Mouse (Mus musculus): Measurements from ENCODE around the gene Pwwp2b. TPM values are rescaled to one million over a fixed set of nuclear protein-coding genes. Genes with fewer than 3 reads are reported as not detected.

Gene Pwwp2b
- polyA plus RNA-seq, 1 experiment from 2014 or later = 3.7 TPM

- DNase-seq (ENCODE audit: extremely low spot score, low spot score) = no peak
- WGBS = 88% methylated on average over 5 of the region's 5 CpGs
- H3K36me3 ChIP-seq (replicated peaks) = no peaks in the 10 kb centered on the region
Observed at GRCm38 (mm10) chr7:139229837-139230236, 18.4 kb upstream of the Pwwp2b start.

DNA sequence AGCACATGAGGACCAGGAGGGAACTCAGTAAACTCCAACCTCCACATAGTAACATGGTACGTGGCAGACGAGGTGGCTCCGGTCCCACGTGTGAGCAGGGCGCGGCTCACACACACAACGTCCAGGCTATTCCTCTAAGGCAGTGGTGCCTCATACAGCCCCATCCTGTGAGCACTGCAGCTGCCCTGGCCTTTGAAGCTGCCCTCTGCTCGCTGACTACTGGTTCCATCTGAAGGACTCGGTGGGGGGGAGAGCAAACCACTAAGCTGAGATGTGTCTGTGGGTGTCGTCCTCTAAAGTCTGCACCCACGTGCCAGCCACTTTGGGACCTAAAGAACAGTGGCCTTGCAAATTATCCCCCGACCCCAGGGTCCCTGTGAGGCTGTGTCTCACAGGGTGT, 18.0 kb upstream of the Pwwp2b start:
- Histone ChIP-seq H3K4me1 (peaks cover 17% of the 10 kb centered on the region), H3K27me3 (ENCODE audit: poor library complexity, severe bottlenecking) (peaks cover 10% of the 10 kb centered on the region), H3K9me3 (no peaks in the 10 kb centered on the region), H3K4me3 (no peak overlapping the region), H3K36me3 (replicated peaks) (no peaks in the 10 kb centered on the region), H3K27ac (no peak overlapping the region; the same call in 1 of the 2 replicates)
- 81% methylated on average over 12 of the region's 12 CpGs for WGBS
- DNase-seq (ENCODE audit: extremely low spot score, low spot score) = no peak

More at GRCm38 (mm10) chr7:139229837-139230236, 18.4 kb upstream of the Pwwp2b start:
- H3K27me3 ChIP-seq (ENCODE audit: poor library complexity, severe bottlenecking) = peaks cover 6% of the 10 kb centered on the region; the same call in 1 of the 2 replicates
- H3K4me3 ChIP-seq = no peak overlapping the region
- peaks cover 13% of the 10 kb centered on the region for H3K4me1 ChIP-seq
- H3K9me3 ChIP-seq = no peaks in the 10 kb centered on the region
- no peak overlapping the region; the same call in 1 of the 2 replicates for H3K27ac ChIP-seq

DNA sequence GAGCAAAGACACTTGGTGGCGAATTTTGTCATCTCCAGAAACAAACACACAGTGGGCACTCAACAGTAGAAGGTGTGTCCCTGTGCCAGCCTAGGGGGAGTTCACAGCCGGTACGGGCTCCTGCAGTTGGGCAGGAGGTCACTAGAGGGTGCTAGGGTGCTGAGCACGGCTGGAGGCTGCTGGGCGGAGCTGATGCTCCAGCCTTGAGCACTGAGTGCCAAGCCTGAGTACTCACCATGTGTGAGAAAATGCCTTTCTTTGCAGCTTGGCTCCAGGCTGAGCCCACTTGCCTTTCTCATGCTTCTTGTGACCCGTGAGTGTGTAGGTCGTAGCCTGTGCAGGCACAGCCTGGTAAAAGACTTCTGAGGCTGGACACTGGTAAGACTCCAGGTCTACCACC, 14.6 kb upstream of the Pwwp2b start:
- Histone ChIP-seq H3K4me1 (peaks cover 19% of the 10 kb centered on the region), H3K36me3 (replicated peaks) (no peaks in the 10 kb centered on the region), H3K4me3 (no peak overlapping the region), H3K27me3 (ENCODE audit: poor library complexity, severe bottlenecking) (peaks cover 19% of the 10 kb centered on the region), H3K27ac (peak overlapping the region; percentile 51), H3K9me3 (no peaks in the 10 kb centered on the region)
- DNase-seq (ENCODE audit: extremely low spot score, low spot score) = peak; percentile 78
- WGBS = 2% methylated on average over 7 of the region's 7 CpGs

DNA sequence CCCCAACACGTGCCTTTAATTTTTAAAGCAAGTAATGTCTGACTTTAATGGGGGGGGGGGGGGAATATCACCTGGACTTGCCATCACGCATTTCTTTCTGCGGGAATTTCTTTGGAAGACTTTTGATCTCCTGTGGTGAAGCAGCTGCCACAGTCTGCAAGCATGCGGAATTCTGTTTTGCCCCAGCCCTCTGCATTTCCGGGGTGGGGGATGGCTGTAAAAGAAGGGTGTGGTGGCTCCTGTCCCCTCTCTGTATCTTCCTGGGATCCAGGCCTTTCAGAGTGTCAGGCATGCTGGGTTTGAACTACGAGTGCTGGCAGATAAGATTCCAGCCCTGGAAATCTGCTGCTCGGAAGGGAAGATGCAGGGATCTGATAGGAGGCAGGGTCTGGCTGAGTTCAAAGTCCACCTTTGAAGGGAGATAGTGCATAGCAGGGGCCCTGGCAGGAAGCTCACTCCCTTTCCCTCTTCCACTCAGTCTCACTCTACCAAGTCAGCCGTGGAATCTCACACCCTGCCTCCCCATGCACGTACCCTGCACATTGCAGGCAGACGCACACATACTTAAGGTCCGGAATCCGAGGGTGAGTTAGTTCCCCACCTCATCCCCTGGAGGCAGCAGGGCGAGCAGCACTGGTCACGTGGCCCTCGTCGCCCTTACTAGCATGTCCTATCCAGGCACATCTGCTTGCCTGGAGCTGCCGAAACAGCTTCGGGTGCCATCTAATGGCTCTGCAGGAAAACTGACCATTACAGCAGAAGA, 13.7 kb upstream of the Pwwp2b start:
- Histone ChIP-seq H3K27ac (peak overlapping the region; percentile 59), H3K4me1 (peaks cover 19% of the 10 kb centered on the region), H3K27me3 (ENCODE audit: poor library complexity, severe bottlenecking) (peaks cover 19% of the 10 kb centered on the region), H3K9me3 (no peaks in the 10 kb centered on the region), H3K36me3 (replicated peaks) (no peaks in the 10 kb centered on the region), H3K4me3 (peak overlapping the region; percentile 19; the same call in 1 of the 2 replicates)
- DNase-seq (ENCODE audit: extremely low spot score, low spot score) = peak; percentile 53
- WGBS = 10% methylated on average over 18 of the region's 18 CpGs

DNA sequence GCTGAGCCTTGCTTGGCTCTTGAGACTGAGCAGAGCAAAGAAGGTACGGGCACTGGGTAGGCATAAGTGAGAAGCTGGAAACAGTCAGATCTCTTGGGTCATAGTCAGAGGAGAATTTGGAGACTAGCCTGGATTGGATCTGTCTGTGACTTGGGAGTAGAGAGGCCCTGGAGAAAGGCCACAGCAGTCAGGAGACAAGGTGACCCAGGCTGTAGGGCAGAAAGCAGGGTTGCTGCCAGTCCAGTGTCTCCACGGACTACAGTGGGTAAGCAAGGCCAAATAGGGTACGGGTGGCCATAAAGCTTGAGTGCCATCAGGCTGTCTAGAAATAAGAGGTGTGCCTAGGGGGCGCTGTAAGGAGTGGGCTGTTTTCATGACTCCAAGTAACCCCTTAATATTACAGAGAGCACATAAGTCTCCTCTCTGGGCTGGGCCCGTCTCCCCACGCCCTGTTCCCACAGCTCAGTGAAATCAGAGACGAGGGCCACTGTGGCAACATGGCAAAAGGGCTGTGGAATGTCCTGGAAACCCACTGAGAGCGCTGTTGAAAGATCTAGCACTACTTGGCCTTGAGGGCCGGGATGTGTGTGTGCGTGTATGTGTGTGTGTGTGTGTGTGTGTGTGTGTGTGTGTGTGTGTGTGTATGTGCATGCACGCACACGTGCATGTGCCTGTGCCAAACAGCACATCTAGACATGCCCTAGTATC, 12.5 kb upstream of the Pwwp2b start:
- no peaks in the 10 kb centered on the region for H3K9me3 ChIP-seq
- DNase-seq (ENCODE audit: extremely low spot score, low spot score) = no peak
- no peak overlapping the region for H3K27ac ChIP-seq
- H3K27me3 ChIP-seq (ENCODE audit: poor library complexity, severe bottlenecking) = peaks cover 19% of the 10 kb centered on the region
- peaks cover 19% of the 10 kb centered on the region for H3K4me1 ChIP-seq
- no peaks in the 10 kb centered on the region for H3K36me3 ChIP-seq (replicated peaks)
- no peak overlapping the region for H3K4me3 ChIP-seq
- 81% methylated on average over 12 of the region's 12 CpGs for WGBS

GRCm38 (mm10) chr7:139239432-139239831, 8.8 kb upstream of the Pwwp2b start:
- H3K27ac ChIP-seq = no peak overlapping the region
- peaks cover 30% of the 10 kb centered on the region for H3K27me3 ChIP-seq (ENCODE audit: poor library complexity, severe bottlenecking)
- peaks cover 16% of the 10 kb centered on the region for H3K4me1 ChIP-seq
- 75% methylated on average over 3 of the region's 3 CpGs for WGBS
- no peaks in the 10 kb centered on the region for H3K9me3 ChIP-seq
- DNase-seq (ENCODE audit: extremely low spot score, low spot score) = no peak
- H3K36me3 ChIP-seq (replicated peaks) = no peaks in the 10 kb centered on the region
- H3K4me3 ChIP-seq = no peak overlapping the region

DNA sequence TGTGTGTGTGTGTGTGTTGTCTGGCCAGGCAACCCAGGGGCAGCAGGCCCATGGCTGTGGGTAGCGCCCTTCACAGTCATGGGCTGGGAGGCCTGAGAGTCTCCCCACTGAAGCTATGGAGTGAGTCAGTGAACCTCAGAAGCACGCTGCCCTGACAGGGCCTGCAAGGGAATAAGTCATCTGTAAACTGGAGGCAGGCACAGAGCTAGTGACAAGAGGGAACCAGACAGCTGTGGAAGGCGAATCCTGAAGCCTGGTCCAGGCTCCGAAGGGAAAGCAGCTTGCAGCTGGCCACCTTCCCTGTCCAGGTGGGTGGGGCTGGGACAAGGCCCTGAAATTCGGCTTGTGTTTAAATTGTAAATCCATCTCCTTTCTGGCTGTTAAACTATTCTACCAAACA, 2.2 kb upstream of the Pwwp2b start:
- H3K27me3 ChIP-seq (ENCODE audit: poor library complexity, severe bottlenecking) = peaks cover 78% of the 10 kb centered on the region
- 80% methylated on average over 5 of the region's 5 CpGs for WGBS
- no peak overlapping the region for H3K27ac ChIP-seq
- peaks cover 38% of the 10 kb centered on the region for H3K4me1 ChIP-seq
- DNase-seq (ENCODE audit: extremely low spot score, low spot score) = no peak
- no peaks in the 10 kb centered on the region for H3K9me3 ChIP-seq
- no peaks in the 10 kb centered on the region for H3K36me3 ChIP-seq (replicated peaks)
- no peak overlapping the region for H3K4me3 ChIP-seq

DNA sequence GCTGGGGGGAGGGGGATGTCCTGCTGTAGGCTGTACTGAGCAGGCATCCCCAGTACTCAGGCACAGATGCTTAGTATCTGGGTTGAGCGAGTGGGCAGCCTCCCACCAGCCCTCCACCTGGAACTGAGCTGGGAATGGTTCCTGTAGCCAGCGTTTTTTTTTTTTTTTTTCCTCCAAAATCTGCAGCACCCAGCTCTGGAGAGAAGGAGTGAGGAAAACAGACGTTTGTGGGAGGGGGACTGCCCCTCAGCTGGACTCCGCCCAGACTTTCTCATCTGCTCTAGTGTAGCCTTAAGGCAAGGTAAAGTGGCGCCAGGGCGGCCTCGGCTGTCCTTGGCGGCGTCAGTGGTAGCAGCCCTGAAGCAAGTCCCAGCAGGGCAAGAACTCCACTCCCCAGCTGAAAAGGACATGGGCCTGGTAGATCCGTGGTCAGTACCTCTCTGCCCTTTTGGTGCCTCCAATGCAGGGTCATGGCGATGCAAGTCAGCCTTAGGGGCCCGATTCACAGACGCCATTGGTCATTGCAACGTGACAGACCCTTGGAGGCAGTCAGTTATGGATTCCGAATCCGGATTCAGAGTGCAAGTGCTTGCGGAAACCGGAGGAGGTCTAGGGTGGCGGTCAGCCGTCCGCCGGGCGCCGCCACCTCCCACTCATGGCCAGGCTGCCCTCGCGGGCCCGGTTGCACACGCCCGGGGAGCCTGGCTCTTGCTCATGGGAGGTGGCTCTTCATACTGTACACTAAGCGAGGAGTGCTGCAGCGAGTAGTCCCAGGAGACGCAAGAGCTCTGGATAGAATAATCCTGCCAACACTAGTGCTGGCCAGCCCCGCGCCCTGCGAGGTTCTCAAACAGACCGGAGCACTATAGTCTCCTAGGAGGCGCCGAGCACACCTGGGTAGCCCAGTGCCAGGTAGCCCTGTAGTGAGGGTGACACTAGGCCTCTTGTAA, 1.1 kb upstream of the Pwwp2b start:
- Histone ChIP-seq H3K27ac (peak overlapping the region; percentile 88), H3K9me3 (no peaks in the 10 kb centered on the region), H3K27me3 (ENCODE audit: poor library complexity, severe bottlenecking) (peaks cover 89% of the 10 kb centered on the region), H3K4me1 (peaks cover 45% of the 10 kb centered on the region), H3K4me3 (peak overlapping the region; percentile 76), H3K36me3 (replicated peaks) (no peaks in the 10 kb centered on the region)
- WGBS = 2% methylated on average over 38 of the region's 38 CpGs
- peak; percentile 61 for DNase-seq (ENCODE audit: extremely low spot score, low spot score)

DNA sequence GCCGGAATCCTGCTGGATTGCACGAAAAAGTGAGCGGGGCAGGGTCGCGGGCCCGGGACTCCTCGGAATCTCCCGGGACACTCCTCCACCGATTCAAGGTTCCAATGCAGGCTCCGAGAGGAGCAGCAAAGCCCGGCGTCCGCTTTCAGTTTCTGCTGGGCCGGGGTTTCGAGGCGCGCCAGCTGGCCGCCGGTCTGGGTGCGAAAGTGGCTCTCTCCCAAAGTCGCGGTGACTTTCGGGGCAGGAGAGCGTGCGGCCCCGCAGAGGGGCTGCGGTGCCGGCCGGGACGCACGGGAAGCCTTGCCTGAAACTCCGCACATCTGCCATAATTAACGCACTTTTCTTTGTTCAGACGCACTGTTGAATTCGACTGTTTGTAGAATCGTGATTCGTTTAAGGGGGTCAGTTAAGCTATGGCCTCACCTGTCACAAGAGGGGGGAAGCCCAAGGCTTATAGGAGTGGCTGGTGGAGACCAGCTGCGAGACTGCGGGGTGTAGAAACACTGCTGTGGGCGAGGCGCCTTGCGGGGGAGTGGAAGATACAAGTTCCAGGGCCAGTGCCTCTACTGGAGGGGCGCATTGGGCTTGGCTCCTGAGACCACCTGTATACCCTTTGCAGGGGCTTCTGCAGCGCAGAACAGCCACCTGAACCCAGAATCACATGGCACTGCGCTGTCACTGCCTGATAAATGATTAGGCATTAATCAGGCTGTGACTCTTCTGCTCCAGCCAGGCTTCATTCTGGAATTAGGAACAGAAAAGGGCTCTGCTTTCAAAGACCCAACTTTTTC, 528 bp downstream of the Pwwp2b start:
- Histone ChIP-seq H3K27ac (peak overlapping the region; percentile 88), H3K4me1 (peaks cover 47% of the 10 kb centered on the region), H3K27me3 (ENCODE audit: poor library complexity, severe bottlenecking) (peaks cover 88% of the 10 kb centered on the region), H3K9me3 (no peaks in the 10 kb centered on the region), H3K4me3 (peak overlapping the region; percentile 76), H3K36me3 (replicated peaks) (no peaks in the 10 kb centered on the region)
- DNase-seq (ENCODE audit: extremely low spot score, low spot score) = no peak
- 2% methylated on average over 45 of the region's 45 CpGs for WGBS

DNA sequence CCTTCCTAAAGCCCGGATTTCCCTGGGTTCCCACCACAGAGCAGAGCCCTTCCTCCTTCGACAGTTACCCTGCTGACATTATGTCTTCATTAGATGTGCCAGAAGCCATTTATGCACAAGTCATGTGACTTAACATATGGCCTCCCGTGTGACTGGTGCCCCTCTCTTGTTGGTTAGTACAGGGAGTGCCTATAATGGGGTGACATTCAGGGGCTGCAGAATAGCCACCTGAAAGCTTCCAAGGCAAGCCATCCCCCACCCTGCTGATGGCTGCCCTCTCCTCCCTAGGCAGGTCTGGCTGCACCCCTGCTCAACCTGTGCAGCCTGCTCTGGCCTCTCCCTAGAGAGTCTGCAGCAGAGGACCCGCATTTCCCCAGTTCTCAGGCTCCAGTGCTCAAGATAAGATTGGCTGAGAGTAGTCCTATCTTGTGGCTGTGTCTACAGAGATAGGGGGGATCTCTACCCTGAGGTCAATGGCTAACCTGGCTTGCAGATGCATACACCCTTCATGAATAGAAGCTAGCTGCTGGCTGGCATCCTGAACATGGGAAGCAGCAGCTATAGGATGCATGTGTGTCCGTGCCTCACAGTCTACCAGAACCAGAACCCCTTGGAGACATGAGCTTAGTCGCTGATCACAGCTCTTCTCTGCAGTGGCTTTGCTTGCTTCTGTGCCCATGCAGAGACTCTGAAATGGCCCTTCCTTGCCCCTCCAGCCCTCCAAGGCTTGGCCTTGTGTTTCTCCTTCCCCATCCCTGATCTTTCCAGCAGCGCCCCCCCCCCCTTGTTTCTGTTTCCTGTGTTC, 1.3 kb downstream of the Pwwp2b start:
- Histone ChIP-seq H3K27me3 (ENCODE audit: poor library complexity, severe bottlenecking) (peaks cover 81% of the 10 kb centered on the region), H3K4me1 (peaks cover 47% of the 10 kb centered on the region), H3K9me3 (no peaks in the 10 kb centered on the region), H3K27ac (no peak overlapping the region), H3K4me3 (peak overlapping the region; percentile 76), H3K36me3 (replicated peaks) (no peaks in the 10 kb centered on the region)
- DNase-seq (ENCODE audit: extremely low spot score, low spot score) = no peak
- 45% methylated on average over 7 of the region's 7 CpGs for WGBS

DNA sequence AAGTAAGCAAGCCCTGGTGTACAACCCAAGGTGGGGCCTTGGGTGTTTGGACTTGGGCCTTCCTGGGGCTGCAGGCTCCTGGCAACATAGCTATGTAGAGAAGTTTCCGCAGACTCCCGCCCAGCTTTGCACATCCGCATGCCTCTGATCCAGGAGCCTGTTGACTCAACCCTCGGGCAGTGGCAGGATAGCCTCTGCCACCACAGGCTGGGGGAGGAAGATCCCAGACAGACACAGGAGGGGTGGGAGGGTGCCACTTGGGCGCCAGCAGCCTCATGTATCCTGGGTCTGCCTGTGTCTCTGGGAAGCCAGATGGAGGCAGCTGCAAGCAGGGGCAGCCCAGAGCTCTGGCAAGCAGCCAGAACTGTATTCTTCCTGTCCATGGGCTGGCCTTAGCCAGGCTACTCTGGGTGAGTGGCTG, 3.6 kb downstream of the Pwwp2b start:
- Histone ChIP-seq H3K27me3 (ENCODE audit: poor library complexity, severe bottlenecking) (peaks cover 58% of the 10 kb centered on the region), H3K4me3 (no peak overlapping the region), H3K9me3 (no peaks in the 10 kb centered on the region), H3K27ac (no peak overlapping the region), H3K4me1 (peaks cover 42% of the 10 kb centered on the region), H3K36me3 (replicated peaks) (peaks cover 16% of the 10 kb centered on the region)
- whole genome bisulfite sequencing = 88% methylated on average over 5 of the region's 5 CpGs
- no peak for DNase-seq (ENCODE audit: extremely low spot score, low spot score)

Measured in forebrain, embryonic 10.5 days (tissue).